Mouse (Mus musculus) small intestine, adult 2 months (tissue): ENCODE measurements around the gene She.
A peak's percentile ranks its signal among the peaks of the same experiment; 100 is the strongest.

ENCODE experiments used
- CTCF ChIP-seq: fragments of 200-500 bp; IDR thresholded peaks from 2 replicates; pipeline ENCODE4 v1.5.1; 2012; ENCODE audit warnings: low read depth, mild to moderate bottlenecking, control low read depth, inconsistent platforms, low read length, moderate library complexity, mixed read lengths; ENCODE audit not compliant: insufficient replicate concordance, insufficient read length; ENCODE audit errors: extremely low read depth
- POLR2A ChIP-seq: fragments of 200-500 bp; IDR thresholded peaks from 2 replicates; pipeline ENCODE4 v1.6.1; 2012; ENCODE audit warnings: low read depth, mild to moderate bottlenecking, control low read depth, inconsistent platforms, low read length, moderate library complexity

DNA sequence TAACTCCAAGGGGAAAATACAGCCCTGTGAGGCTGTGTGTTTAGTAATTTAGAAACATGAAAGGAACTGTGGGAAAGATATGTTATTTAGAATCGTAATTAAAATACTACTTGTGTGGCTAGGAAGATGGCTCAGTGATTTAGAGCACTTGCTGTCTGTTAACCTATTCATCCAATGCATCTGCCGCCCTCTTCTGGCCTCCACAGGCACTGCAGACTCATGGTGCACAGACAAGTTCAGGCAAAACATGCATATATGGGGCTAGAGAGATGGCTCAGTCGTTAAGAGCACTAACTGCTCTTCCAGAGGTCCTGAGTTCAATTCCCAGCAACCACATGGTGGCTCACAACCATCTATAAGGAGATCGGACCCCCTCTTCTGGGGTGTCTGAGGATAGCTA, 11.1 kb downstream of the She start:
- TF ChIP-seq CTCF (peak; percentile 49; the same call in 1 of the 2 replicates), POLR2A (no peak)
